Mouse (Mus musculus): ENCODE measurements around the gene Slc22a23. TPM values are rescaled to one million over a fixed set of nuclear protein-coding genes. Genes with fewer than 3 reads are reported as not detected.

The Slc22a23 gene
- polyA plus RNA-seq, 1 experiment from 2014 or later = 11.6 TPM

DNA sequence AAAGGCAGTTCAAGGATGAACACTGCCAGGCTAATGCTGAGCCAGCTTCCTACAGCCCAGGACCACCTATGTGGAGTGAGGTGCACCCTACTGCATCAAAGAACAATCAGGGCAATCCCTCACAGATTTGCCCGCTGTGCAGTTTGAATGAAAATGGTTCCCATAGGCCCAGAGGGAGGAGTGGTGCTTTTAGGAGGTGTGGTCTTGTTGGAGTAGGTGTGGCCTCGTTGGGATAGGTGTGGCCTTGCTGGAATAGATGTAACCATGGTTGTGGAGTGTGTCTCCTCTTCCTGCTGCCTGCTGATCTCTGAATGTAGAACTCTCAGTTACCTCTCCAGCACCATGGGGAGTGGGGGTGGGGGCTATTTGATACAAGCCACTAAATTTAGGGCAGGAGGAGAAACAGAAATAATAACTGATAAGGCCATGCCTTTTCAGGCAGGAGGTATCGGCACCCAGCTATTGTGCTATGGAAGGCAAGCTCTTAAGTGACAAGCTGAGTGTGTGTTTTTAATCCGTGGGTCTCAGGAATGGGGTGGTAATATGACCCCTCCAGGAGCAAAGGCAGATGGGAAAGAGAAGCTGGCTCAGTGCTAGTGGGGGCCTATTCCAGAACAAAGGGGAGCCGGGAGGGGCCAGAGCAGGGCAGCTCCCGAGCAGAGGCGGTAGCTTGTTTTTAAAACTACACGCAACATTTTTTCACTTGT is 188.7 kb downstream of the Slc22a23 start:
- ATAC-seq (replicated peaks; ENCODE audit: low FRiP score) = peak; percentile 72
- no peaks in the 10 kb centered on the region; the same call in 1 of the 2 replicates for H3K27me3 ChIP-seq (replicated peaks; ENCODE audit: control insufficient read depth, insufficient read depth, low read length)
- no peak for DNase-seq (ENCODE audit: low spot score)
- H3K4me3 ChIP-seq (ENCODE audit: low read depth, low read length) = no peak overlapping the region
- H3K27ac ChIP-seq (ENCODE audit: low read depth, low read length) = no peak overlapping the region
- no peak overlapping the region for H3K4me2 ChIP-seq
- no peak overlapping the region for H3K9ac ChIP-seq (ENCODE audit: low read depth, low read length)
- no peaks in the 10 kb centered on the region for H3K36me3 ChIP-seq (ENCODE audit: control insufficient read depth, insufficient read depth, low read length)
- no peaks in the 10 kb centered on the region for H3K9me3 ChIP-seq (ENCODE audit: control insufficient read depth, low read length)
- no peaks in the 10 kb centered on the region for H3K4me1 ChIP-seq (replicated peaks; ENCODE audit: control insufficient read depth, insufficient read depth, low read length)
- 69% methylated on average over 8 of the region's 8 CpGs for whole genome bisulfite sequencing

DNA sequence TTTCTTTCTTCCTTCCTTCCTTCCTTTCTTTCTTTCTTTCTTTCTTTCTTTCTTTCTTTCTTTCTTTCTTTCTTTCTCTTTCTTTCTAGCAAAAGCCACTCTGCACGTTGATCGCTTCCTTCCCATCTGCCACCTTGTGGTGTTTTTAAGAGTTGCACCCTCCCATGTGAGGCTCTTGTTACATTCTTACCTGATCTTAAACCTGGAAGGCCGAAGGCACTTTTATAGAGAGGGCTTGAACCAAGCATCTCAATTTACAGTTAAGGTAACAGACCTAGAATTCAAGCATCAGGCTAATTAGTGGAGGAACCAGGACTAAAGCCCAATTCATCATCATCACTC is 190.1 kb downstream of the Slc22a23 start:
- no peak overlapping the region for H3K9ac ChIP-seq (ENCODE audit: low read depth, low read length)
- peaks cover 2% of the 10 kb centered on the region for H3K27me3 ChIP-seq (replicated peaks; ENCODE audit: control insufficient read depth, insufficient read depth, low read length)
- peaks cover 3% of the 10 kb centered on the region; the same call in 1 of the 2 replicates for H3K4me1 ChIP-seq (replicated peaks; ENCODE audit: control insufficient read depth, insufficient read depth, low read length)
- ATAC-seq (replicated peaks; ENCODE audit: low FRiP score) = no peak
- WGBS = 30% methylated on average over 3 of the region's 3 CpGs
- H3K4me2 ChIP-seq = peak overlapping the region; percentile 35; the same call in 1 of the 2 replicates
- no peak overlapping the region for H3K4me3 ChIP-seq (ENCODE audit: low read depth, low read length)
- H3K36me3 ChIP-seq (ENCODE audit: control insufficient read depth, insufficient read depth, low read length) = no peaks in the 10 kb centered on the region
- no peak overlapping the region for H3K27ac ChIP-seq (ENCODE audit: low read depth, low read length)
- DNase-seq (ENCODE audit: low spot score) = no peak
- no peaks in the 10 kb centered on the region for H3K9me3 ChIP-seq (ENCODE audit: control insufficient read depth, low read length)

DNA sequence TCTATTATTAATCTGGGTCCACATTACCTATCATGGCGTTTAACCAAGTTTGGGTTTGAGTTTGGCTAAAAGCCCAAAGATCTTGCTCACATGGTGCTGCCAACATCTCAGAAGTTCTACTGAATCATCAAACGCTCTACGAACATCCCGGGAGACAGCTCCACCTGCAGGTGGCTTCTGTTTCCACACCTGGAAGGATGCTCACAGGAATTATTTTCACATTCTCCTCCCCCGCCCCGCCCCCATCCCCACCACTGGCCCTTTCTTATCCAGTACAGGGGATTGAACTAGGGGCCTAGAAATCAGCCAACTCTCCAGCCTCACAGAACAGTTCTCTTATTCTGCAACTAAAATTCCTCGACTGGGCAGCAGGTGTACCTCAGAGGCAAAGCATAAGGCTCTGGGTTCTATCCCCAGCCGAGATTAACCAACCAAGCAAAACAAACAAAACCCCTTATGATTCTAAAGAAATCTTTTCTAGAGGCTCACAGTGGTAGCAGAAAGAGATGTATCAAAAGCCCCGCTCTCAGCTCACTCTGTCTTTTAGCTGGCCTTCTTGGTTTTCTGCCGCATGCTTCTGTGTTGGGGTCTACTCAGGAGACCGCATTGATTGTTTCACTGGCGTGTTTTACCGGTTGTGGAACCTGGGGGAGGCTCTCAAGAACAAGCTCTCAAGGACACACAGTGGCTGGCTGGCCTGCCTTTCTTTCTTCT is 190.6 kb downstream of the Slc22a23 start:
- 0 out of 2 replicates have a peak, but pooled peaks have one; percentile 37 for ATAC-seq (replicated peaks; ENCODE audit: low FRiP score)
- H3K9ac ChIP-seq (ENCODE audit: low read depth, low read length) = no peak overlapping the region

DNA sequence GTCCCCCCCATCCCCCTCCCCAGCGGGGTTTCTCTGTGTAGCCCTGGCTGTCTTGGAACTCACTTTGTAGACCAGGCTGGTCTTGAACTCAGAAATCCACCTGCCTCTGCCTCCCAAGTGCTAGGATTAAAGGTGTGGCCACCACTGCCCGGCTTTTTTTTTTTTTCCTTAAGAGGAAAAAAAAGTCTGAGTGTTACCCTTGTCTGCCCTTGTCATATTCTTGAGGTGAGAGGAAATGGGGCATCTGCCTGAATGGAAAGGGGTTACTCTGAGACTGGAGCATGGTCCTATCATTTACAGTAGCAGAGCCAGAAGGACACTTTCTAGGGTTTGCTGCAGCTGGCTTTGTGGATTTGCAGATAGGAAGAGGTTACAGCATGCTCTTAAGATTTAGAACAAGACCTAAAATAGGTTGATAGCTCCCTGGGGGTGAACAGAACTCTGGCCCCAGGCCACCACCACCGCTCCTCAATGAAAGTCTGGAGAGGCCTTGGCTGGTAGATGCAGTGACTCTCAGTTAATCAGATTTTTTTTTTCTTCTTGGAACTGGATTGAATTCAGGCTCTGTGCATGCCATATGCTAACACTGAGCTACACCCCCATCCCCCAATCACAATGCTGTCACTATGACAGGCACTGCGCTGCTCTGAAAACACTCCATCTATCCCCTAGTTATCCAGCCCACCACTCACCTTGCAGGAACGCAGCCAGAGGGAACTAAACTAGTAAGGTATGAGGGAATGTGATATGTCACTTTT is 191.5 kb downstream of the Slc22a23 start:
- Histone ChIP-seq H3K9ac (ENCODE audit: low read depth, low read length) (no peak overlapping the region), H3K27me3 (replicated peaks; ENCODE audit: control insufficient read depth, insufficient read depth, low read length) (peaks cover 13% of the 10 kb centered on the region), H3K36me3 (ENCODE audit: control insufficient read depth, insufficient read depth, low read length) (no peaks in the 10 kb centered on the region), H3K27ac (ENCODE audit: low read depth, low read length) (no peak overlapping the region), H3K4me2 (no peak overlapping the region), H3K4me3 (ENCODE audit: low read depth, low read length) (no peak overlapping the region), H3K9me3 (ENCODE audit: control insufficient read depth, low read length) (no peaks in the 10 kb centered on the region), H3K4me1 (replicated peaks; ENCODE audit: control insufficient read depth, insufficient read depth, low read length) (peaks cover 7% of the 10 kb centered on the region)
- WGBS = 93% methylated on average over 4 of the region's 5 CpGs
- no peak for ATAC-seq (replicated peaks; ENCODE audit: low FRiP score)
- no peak for DNase-seq (ENCODE audit: low spot score)

More for the DNA sequence above, 190.6 kb downstream of the Slc22a23 start:
- H3K9me3 ChIP-seq (ENCODE audit: control insufficient read depth, low read length) = no peaks in the 10 kb centered on the region
- H3K27me3 ChIP-seq (replicated peaks; ENCODE audit: control insufficient read depth, insufficient read depth, low read length) = peaks cover 6% of the 10 kb centered on the region
- peak; percentile 52 for DNase-seq (ENCODE audit: low spot score)
- no peaks in the 10 kb centered on the region for H3K36me3 ChIP-seq (ENCODE audit: control insufficient read depth, insufficient read depth, low read length)
- no peak overlapping the region for H3K4me3 ChIP-seq (ENCODE audit: low read depth, low read length)
- no peak overlapping the region for H3K27ac ChIP-seq (ENCODE audit: low read depth, low read length)
- peak overlapping the region; percentile 35; the same call in 1 of the 2 replicates for H3K4me2 ChIP-seq
- 47% methylated on average over 13 of the region's 13 CpGs for WGBS
- peaks cover 4% of the 10 kb centered on the region; the same call in 1 of the 2 replicates for H3K4me1 ChIP-seq (replicated peaks; ENCODE audit: control insufficient read depth, insufficient read depth, low read length)

DNA sequence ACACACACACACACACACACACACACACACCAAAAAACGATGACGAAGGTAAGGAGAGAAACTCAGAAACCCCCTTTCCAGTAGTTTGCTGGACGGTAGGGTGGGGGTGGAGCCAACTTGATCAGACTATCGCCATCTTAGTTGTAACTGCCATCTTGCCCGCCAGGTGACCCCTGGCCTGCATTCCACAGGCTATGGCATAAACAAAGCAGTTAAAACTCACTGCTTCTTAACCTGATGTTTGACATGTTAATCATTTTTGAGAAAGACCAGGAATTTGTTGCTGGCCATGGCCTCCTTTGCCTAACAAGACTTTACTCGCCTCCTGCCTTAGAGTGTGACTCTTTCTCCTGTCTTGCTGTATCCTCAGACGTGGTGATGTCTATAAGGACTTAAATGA is 192.3 kb downstream of the Slc22a23 start:
- H3K27ac ChIP-seq (ENCODE audit: low read depth, low read length) = no peak overlapping the region
- no peaks in the 10 kb centered on the region for H3K9me3 ChIP-seq (ENCODE audit: control insufficient read depth, low read length)
- H3K4me3 ChIP-seq (ENCODE audit: low read depth, low read length) = no peak overlapping the region
- peaks cover 7% of the 10 kb centered on the region for H3K4me1 ChIP-seq (replicated peaks; ENCODE audit: control insufficient read depth, insufficient read depth, low read length)
- DNase-seq (ENCODE audit: low spot score) = no peak
- H3K27me3 ChIP-seq (replicated peaks; ENCODE audit: control insufficient read depth, insufficient read depth, low read length) = peaks cover 20% of the 10 kb centered on the region
- H3K36me3 ChIP-seq (ENCODE audit: control insufficient read depth, insufficient read depth, low read length) = no peaks in the 10 kb centered on the region
- no peak for ATAC-seq (replicated peaks; ENCODE audit: low FRiP score)
- no peak overlapping the region for H3K4me2 ChIP-seq
- WGBS = 59% methylated on average over 7 of the region's 7 CpGs
- no peak overlapping the region for H3K9ac ChIP-seq (ENCODE audit: low read depth, low read length)

- H3K27ac ChIP-seq (ENCODE audit: low read depth, low read length) = no peak overlapping the region
- H3K9ac ChIP-seq (ENCODE audit: low read depth, low read length) = no peak overlapping the region
- no peak overlapping the region for H3K4me2 ChIP-seq
- no peak overlapping the region for H3K4me3 ChIP-seq (ENCODE audit: low read depth, low read length)
- H3K27me3 ChIP-seq (replicated peaks; ENCODE audit: control insufficient read depth, insufficient read depth, low read length) = peaks cover 20% of the 10 kb centered on the region
- DNase-seq (ENCODE audit: low spot score) (no peak), ATAC-seq (replicated peaks; ENCODE audit: low FRiP score) (no peak)
- no peaks in the 10 kb centered on the region for H3K9me3 ChIP-seq (ENCODE audit: control insufficient read depth, low read length)
- 68% methylated on average over 1 of the region's 1 CpGs for WGBS
- H3K36me3 ChIP-seq (ENCODE audit: control insufficient read depth, insufficient read depth, low read length) = no peaks in the 10 kb centered on the region
- H3K4me1 ChIP-seq (replicated peaks; ENCODE audit: control insufficient read depth, insufficient read depth, low read length) = peaks cover 7% of the 10 kb centered on the region
These were observed 193.6 kb downstream of the Slc22a23 start for GRCm38 (mm10) chr13:34151425-34151824.

- Histone ChIP-seq H3K4me1 (replicated peaks; ENCODE audit: control insufficient read depth, insufficient read depth, low read length) (peaks cover 7% of the 10 kb centered on the region), H3K27me3 (replicated peaks; ENCODE audit: control insufficient read depth, insufficient read depth, low read length) (peaks cover 20% of the 10 kb centered on the region), H3K27ac (ENCODE audit: low read depth, low read length) (no peak overlapping the region), H3K36me3 (ENCODE audit: control insufficient read depth, insufficient read depth, low read length) (no peaks in the 10 kb centered on the region), H3K9me3 (ENCODE audit: control insufficient read depth, low read length) (no peaks in the 10 kb centered on the region), H3K4me3 (ENCODE audit: low read depth, low read length) (no peak overlapping the region), H3K4me2 (peak overlapping the region; percentile 40), H3K9ac (ENCODE audit: low read depth, low read length) (no peak overlapping the region)
- no peak for ATAC-seq (replicated peaks; ENCODE audit: low FRiP score)
- no peak for DNase-seq (ENCODE audit: low spot score)
- WGBS = 14% methylated on average over 19 of the region's 19 CpGs
These were observed 194.5 kb downstream of the Slc22a23 start for GRCm38 (mm10) chr13:34150271-34151027.
